Mouse (Mus musculus) heart, adult 18-20 months (tissue): ENCODE data around the gene A430005L14Rik. TPM values are rescaled to one million over a fixed set of nuclear protein-coding genes. Genes with fewer than 3 reads are reported as not detected.
"Not testable (repeated sequence)": the region's sequence is repeated elsewhere in the genome, so short reads cannot be mapped to it uniquely, and the experiment has no call there.

Experiments
- DNase-seq, 2 experiments: peaks; one replicate each; pipeline ENCODE4 v3.0.0; 2021 to 2022; ENCODE audit warnings: mixed read lengths in 1 of 2
- long read RNA-seq, 2 experiments: library from polyadenylated mRNA; stranded (forward); transcript quantifications; one replicate each; pipeline ENCODE4 v2.0.0; 2021
- total RNA-seq, 2 experiments: library from RNA; stranded (reverse); gene quantifications; 2 replicates each; pipeline ENCODE4 v1.2.3; 2021

Gene A430005L14Rik
- 10 to 100 TPM; 15.5 to 15.8 TPM for total RNA-seq
- long read RNA-seq, experiment 1, transcript A430005L14Rik-201 (4 exons, 1,098 nt): major isoform, 16 of 22 reads
- long read RNA-seq, experiment 1, partial matches to known transcripts: 1 of 22 reads
- long read RNA-seq, experiment 1, other reads (novel, unspliced or antisense): 2 of 22 reads
- long read RNA-seq, experiment 2, transcript A430005L14Rik-201 (4 exons, 1,098 nt): major isoform, 14 of 19 reads
- long read RNA-seq, experiment 2, partial matches to known transcripts: 1 of 19 reads
- long read RNA-seq, experiment 2, other reads (novel, unspliced or antisense): 3 of 19 reads

DNA sequence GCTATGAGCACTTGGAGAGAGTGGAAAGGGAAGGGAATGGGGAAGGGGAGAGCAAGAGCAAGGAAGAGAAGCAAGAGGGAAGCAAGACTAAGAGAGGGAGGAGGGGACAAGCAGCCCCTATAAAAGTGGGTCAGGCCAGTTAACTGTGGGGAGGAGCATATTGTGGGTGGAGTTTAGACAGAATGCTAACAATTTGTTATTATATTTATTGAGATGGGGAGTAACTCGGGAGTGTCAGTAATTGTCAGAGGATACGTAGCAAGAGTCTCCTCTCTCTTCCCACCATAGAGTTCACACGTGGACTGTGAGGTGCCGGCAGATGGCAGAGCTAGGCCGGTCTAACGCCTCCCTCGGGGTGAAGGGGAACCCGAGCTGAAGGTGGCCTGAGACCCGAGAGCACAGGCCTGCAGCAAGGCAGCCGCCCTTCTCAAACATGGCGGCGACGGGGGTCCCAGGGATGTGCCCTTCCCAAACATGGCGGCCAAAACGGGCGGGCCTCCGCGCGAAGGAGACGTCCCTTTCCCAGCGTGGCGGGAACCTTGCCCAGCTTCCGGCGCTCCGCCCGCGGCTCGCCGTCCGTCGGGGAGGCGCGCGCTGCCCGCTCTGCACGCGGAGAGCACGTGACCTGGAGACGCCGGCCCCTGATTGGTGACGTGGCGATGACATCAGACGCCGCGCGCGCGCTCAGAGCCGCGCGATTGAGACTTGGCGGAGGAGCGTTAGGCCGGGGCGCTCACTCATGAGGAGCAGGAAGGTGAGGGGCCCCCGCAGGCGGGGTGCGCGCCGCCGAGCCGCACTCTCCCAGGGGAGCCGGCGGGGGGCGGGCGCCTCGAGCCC lies at the start of gene A430005L14Rik:
TSS of gene A430005L14Rik (plus strand) at position 669 of the 837 bp plus-strand sequence.
- peak; percentile 96 to 98 for DNase-seq

DNA sequence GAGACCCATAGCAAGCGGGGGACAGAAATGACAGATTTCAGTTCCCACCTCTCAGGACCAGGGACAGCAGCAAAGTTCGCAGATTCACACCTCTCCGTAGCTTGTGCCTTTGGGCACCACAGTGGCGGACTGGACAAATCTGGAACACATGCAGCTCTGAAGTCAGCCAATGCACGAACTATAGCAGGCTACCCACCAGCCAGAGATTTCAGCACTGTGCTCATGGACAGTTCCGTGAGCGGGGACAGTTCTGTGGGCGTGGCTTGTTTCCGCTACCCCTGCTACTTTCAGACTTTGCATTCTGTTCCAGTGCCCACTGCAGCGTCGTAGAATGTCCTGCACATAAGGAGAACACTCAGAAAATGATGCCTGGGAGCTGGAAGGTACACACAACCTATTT lies 49.5 kb upstream of the A430005L14Rik start:
- peak in 1 of 2 experiments; percentile 8 for DNase-seq

DNA sequence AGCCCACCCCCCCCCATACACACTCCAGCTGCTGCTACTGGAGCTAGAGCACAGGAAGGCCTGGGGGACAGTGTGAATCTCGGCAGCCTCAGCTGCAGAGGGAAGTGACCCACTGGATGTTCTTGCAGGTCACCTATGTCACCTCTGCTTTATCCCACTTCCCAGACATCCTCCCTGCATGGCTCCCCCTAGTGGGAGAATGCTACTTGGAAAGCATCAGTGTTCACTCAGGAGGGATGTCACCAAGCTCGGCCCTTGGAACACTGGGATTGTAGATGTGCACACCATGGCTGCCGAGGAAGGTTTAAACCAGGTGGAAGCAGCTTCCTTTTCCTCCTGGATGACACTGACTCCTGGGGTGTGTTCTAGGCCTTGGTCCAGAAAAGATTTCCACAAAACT lies 43.4 kb upstream of the A430005L14Rik start:
- no peak for DNase-seq

DNA sequence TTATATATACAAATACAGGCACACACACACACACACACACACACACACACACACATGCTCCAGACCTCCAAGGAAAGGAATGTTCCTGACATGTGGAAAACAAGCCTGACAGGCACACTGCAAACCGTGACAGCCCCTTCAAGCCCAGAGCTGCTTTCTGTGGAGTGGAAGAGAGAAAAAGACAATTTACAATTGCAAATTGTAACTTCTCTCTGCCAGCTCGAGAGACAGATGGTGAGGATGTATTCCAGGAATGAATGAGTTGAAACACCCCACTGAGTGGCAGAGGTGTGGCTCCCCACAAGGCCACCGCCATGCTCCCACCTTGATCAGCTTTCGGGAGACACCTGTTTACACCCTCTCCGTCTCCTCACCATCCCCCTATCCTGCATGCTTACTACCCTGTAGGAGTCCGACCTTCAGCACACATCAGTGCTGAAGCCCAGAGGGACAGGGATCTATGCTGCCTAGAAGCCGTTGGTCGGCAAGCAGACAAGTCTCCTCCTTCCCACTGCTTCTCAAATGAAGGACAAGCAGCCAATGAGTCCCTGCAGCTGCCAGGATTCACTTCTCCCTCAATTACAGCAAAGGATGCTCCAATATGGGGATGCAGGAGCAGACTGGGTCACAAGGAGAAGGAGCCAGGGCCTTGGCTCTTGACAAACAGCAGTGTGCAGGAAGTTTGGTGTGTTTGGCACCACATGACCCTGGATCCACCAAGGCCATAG lies 39.1 kb upstream of the A430005L14Rik start:
- no peak for DNase-seq

DNA sequence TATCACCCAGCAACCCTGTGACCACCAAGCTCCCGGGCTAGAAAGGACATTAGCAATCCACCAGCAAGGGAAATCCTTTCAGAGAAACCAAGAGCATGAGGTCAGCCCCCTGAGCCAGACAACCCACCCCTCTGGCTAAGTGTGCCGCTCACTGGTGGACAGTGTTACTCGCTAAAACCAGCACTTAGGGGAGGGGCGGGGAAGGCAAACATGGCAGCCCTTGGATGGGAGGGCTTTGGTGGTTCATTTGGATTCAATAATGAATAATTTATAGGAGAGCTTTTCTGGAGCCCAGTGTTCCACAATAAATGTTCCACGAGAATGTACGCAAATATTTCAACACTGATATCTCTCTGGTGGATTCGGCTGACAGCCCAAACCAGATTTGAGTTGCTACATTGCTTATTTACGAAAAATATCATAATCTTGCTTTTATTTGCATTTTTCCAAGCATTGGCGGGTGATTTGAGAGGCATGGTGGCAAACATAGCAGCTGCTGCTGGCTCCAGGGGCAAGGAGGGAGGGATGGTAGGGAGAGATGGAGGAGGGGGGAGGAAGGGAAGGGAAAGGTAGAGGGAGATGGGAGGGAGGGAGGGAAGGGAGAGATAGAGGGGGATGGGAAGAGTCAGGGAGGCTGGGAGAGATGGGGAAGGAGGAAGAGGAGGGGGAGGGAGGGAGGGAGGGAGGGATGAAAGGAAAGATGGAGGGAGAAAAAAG lies 36.4 kb upstream of the A430005L14Rik start:
- DNase-seq: no peak

DNA sequence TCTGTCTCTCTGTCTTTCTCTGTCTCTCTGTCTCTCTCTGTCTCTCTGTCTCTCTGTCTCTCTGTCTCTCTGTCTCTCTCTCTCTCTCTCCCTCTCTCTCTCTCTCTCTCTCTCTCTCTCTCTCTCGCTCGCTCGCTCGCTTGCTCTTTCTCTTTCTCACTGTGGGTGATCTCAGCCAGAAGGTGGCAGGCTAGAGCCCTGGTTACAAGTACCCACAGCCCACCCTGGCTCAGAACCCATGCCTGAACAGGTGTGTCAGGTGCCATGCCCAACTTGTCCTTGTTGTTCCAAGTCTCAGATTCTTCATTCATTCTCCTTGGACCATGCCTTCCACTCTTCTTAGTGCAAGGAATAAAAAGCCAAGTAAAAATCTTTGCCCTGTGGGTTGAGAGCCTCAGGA lies 34.9 kb upstream of the A430005L14Rik start:
- not testable (repeated sequence) for DNase-seq

DNA sequence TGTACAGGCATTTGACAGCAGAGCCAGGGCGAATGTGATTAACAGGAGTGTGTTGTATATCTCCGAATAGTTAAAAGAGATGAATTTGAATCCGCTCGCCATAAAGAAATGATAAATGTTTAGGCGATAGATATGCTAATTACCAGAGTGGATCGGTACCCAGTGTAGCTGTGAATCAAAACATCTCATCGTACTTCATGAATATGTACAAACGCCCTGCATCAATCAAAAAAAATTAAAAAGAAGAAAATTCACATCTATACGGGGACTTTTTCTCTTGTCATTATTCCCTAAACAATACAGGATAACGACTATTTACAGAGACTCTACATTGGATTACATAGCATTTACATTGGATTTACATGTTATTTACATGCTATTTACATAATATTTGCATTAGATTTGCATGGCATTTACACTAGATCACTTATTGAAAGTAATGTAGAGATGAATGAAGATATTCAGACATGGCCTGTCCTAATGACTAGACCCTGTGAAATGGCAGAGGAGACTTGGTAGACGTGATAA lies 28.2 kb upstream of the A430005L14Rik start:
- DNase-seq: no peak

DNA sequence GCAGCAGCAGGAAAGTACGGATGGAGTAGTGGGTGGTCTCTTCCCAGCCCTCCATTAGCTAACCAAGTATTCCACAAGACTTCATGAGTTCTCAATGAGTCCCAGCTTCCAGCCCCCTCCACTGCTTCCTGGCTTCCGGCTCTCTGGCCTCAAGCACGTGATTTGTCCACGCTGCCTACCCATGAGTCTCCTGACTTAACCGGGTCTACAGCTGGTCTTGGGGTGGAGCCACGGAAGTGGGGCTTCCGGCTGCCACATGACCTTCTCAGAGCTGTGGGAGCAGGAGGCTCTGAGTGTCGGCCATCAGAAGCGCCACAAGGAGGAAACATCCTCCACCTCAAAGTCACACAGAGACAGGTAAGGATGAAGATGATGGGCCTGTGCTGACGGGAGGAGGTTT lies 27.6 kb upstream of the A430005L14Rik start:
- no peak for DNase-seq

DNA sequence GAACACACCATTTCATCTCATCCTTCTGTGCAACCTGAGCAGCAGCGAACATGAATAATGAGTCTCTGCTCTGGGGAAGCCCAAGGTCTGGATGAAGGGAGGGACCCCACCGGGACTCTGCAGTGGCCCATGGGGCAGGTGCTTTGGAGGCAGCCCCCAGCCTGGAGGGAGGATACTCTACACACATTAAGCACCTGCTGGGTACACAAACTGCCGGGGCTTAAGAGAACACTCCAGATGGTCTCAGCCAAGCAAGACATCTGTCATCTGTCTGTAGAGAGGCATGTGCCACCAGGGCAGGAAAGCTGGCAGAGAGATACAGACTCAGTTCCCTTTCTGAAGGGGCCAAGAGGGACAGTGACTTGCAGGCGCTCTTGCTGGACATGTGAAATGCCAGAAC lies 27.1 kb upstream of the A430005L14Rik start:
- DNase-seq: no peak

DNA sequence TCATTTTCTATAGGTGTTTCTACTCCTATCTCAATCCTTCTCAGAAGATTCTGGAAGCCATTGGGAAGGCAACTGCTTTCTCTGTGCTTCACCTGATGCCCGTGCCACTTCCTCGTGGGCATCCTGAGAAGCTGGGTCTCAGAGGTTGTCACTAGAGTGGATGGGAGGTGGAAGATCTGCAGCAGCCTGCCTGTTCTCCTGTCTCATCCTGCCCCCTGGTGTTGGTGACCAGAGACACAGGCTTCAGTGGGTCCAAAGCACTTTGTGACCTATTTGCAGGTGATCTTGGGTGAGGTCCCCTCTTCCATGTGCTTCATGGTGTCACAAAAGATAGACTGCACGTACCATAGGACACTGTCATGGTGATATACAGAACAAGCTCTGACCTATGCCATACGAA lies 13.8 kb upstream of the A430005L14Rik start:
- DNase-seq: peak in 1 of 2 experiments; percentile 40

DNA sequence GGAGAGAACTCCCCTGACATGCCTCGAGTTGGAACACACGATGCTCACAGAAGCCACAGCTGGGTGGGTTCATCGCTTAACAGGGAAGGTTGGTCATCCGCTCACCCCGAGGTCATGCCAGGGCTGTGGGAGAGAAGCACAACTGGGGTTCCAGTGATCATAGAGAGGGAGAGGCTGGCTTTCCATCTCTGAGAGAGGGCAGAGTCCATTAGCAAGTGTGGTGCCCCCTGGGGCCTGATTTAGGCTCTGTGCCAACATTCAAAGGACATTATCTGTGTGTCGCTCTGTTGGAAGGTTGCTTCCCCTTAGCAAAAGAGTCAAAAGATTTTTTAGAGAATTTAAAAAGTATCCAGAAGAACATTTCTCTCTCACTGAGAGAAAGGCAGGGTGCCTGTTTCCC lies 12.8 kb upstream of the A430005L14Rik start:
- DNase-seq: no peak

DNA sequence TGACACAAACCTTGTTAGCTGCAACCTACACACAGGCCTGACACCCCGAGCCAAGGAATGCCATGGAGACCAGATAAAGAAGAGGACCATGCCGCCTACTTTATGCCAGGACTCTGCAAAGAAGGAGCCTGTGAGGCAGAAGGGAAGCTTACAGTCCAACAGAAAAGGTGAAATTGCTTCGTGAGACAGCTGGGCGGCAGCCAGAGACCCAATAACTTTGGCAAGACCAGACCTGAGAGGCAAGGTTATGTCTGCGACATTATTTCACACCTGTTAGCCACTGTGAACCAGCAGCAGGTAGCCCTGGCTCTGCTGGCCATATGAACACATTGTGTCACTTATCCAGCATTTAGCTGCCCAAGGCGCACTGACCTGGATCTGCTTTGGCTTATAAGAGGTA lies 11.3 kb upstream of the A430005L14Rik start:
- no peak for DNase-seq

DNA sequence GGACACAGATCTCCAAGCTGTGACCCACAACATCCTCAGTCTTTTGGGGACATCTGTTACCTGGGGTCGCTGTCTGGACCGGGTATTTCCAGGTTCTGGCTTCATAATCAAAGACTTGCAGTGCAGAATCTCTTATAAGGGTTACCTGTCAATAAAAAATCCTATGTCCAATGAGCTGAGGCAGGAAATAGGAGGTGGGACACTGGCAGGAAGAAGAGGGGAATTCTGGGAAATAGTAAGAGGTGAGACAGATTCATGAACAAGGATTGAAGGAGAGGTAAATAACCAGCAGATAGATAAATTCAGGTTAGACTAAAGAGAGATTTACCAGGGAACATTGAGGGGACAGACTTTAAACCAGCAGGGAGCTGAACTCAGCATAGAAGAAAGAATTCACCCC lies 6.7 kb upstream of the A430005L14Rik start:
- DNase-seq: no peak

DNA sequence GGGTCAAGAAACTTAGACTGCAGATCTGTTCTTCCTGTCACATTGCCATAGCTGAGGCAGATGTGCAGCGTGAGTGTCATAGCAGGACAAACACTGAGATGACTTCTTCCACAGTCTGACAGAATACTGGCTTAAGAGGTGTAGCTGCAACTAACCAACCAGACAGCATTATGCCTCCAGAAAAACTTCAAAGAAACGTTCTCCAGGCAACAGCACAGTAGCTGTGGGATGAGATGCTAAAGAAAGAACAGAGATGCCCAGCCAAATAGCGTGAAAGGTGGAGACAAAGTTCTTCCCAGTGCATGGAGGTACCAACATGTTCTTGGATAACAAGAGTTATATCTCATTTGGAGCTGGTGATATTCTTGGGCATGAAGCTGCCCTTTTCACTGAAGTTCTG lies 5.9 kb upstream of the A430005L14Rik start:
- DNase-seq: no peak

DNA sequence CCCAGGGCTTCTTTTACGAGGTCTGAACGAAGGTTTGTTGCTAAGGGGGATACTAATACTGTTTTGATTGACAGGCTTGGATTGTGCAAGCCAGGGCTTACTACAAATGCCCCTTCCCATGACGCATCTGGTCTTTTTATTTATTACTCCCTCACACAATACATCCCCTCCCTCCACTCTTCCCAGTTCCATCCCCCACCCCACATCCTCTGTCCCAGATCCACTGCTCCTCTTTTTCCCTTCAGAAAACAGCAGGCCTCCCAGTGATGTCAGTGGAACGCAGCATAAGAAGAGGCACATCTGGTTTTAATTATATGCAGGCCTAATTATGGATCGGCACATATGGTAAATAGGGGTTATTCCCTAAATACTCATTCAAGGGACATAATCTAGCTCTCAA lies 5.3 kb upstream of the A430005L14Rik start:
- no peak for DNase-seq

DNA sequence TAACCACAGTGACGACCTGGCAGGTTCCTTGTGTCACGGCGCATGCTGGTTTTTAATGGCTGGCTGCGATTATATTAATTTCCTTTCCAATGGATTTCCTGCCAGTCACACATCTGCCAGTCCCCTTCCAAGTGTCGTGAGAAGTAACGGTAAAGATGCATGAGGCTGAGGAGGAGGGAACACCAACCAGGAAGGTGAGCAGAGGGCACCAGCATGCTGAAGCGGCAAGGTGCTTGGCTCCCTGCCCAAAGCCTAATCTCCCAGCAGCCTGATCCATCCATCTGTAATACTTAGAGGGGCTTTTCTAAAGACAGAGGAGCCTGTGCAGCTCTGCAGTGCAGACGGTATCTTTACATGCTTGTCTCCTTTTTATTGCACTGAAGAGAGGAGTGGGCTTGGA lies 1.4 kb upstream of the A430005L14Rik start:
- DNase-seq: no peak

DNA sequence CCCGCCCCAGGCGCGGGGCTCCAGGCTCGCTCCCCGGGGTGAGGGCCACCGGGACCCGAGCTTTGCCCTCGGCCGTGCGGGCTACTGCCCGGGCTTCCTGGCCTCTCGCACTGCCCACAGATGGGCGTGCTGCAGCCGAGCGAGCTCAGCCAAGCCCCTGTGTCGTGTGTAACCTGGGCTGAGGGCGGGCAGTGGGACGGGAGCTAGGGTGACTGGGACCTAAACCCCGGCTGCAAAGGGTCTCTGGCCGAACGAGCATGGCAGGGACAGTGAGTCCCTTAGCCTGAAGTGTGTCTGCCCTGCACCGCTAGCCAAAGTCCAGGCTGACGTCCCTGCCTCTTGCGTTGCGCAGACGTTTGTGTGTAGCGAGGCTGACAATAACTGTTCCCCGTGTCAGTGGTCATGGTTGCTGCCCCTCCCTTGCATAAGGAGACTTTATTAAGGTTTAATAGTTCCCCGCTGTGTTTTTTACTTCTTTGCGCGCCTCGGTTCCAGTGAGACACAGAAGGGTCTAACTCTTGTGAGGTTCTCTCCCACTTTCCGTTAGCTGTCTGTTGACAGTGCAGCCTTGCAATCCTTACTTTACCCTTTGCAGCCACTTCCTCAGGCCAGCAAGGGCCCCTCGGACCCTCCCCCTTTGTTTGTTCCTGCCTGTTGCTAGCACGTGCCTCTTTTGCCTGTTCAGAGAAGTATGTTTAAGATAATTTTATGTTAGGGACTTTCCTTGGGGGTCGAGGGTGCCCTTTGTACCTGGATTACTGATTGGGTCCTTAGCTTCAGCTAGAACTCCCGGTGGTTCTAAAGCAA lies 610 bp downstream of the A430005L14Rik start:
- no peak for DNase-seq

DNA sequence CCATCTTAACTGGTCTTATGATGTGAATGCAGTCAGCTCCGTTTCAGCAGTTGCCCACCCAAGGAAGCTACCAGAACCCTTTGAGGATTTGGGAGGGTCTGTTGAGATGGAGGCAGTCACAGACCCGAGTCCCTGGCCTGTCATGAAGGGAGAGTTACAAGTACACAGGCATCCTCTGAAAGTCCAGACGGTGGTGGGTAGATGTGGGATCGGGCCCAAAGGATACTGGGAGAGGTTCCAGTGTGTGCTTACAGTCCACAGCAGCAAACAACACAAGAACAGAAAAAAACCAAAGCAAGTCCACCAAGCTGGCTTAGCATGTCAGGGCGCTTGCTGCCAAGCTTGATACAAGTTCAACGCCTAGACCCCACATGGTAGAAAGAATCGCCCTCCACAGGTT lies 5.6 kb downstream of the A430005L14Rik start:
- DNase-seq: no peak

DNA sequence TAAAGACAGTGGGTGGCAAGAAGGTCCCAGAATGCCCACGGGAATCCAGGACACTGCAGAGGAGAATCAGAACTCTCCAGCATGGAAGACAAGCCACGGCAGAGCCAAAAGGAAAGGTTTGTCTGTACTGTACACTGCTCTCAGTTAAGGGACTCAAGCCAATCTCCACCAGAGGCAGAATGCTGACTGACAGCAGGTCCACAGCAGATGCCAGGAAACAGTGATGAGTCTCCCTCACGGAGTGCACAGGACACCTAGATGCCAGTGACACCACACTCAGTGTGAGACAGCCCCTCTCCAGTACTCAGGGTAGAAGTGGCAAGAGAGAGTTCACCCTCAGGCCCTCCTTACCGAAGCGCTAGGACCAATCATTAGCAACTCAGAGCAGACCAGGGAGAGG lies 9.6 kb downstream of the A430005L14Rik start:
- DNase-seq: no peak

DNA sequence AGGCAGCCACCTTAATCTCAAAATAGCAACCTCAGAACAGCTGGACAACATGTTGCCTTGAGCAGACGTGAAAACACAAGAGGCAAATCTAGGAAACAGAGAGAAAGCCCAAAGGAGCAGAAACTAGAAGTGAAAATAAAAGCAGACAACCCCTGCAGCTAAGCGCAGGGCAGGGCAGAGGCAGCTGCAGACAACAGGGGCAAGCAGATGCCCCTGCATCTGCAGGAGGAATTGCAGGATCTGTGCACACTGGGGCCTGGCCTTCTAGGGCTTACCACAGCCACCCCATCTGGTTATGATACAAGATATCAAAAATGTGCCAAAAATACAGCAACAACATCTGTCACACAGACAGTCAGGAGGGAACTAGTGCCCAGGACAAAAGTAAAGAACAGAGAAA lies 10.5 kb downstream of the A430005L14Rik start:
- DNase-seq: no peak

DNA sequence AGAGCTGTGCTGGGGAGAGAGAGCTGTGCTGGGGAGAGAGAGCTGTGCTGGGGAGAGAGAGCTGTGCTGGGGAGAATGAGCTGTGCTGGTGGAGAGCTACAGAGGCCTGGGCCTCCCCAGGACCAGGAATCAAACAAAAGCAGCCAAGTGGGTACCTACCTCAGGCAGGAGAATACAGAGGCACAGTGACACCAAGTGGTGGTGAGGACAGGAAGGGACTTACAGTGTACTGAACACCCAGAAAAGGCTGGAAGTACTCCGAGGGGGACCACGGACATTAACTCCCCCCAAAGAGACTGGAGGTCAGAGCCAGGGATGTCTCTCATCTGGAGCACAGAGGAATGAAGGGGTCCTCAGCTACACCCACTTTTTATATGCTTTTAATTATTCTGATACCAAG lies 11.0 kb downstream of the A430005L14Rik start:
- no peak for DNase-seq
